ENCODE assay signal across 23 mouse cellular contexts in the genomic region with DNA sequence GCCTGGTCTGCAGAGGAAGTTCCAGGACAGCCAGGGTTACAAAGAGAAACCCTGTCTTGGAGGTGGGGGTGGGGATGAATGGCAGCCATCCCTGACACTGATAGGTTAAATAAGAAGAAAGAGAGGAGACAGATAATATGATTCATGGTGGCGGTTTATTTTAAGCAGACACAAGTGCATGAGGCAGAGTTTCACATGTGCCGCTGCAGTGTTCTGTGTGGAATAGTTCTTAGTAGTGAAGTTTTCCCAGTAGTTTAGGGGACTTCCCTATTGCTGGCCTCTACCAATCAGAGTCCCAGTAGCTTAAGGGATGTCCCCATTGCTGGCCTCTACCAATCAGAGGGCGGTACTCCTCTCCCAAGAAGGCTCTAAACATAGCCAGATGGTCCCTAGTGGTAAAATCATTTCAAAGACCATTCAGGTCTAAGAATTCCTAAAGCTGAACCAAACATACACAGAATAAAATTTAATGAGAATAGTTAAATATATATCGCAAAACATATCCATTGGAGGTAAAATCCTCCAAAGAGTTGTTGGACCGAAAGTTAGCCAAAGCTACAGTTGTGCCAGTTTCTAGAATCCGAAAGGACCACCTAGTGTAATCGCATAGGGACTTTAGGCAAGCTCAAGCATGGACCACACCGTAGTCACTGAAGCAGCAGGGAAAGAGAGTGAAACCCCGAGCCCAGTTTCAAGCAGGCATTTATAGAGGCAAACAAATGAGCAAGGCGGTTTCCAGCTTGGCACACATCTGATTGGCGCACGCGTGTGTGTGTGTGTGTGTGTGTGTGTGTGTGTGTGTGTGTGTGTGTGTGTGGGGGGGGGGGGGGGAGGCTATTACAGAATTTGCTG.
"Had no signal": no experiment of that assay in that cellular context is flagged by ENCODE, and none has a peak within 500 bp of the region (broad histone marks: within the 10 kb centered on the region; RNA-seq: fewer than 3 reads in every experiment).

No protein-coding gene starts in this region.

- H3K36me3 ChIP-seq: kidney, embryonic 15.5 days; limb, embryonic 12.5 days; midbrain, embryonic 10.5 days; midbrain, embryonic 13.5 days; neural tube, embryonic 13.5 days; stomach, embryonic 15.5 days had no signal

- H3K4me3 ChIP-seq: kidney, embryonic 15.5 days; limb, embryonic 12.5 days; megakaryocyte, embryonic 14.5 days; midbrain, embryonic 10.5 days; midbrain, embryonic 13.5 days; myocyte; neural tube, embryonic 13.5 days; stomach, embryonic 15.5 days had no signal

- ATAC-seq: liver, postnatal 0 days; lung, postnatal 0 days; midbrain, embryonic 13.5 days; midbrain, embryonic 16.5 days had no signal

- H3K4me1 ChIP-seq: limb, embryonic 12.5 days; midbrain, embryonic 10.5 days; midbrain, embryonic 13.5 days; neural tube, embryonic 13.5 days; stomach, embryonic 15.5 days had no signal

- H3K9ac ChIP-seq: kidney, embryonic 15.5 days; limb, embryonic 12.5 days; liver, embryonic 14.5 days; liver, postnatal 0 days; lung, embryonic 14.5 days; midbrain, embryonic 13.5 days; neural tube, embryonic 13.5 days; stomach, embryonic 15.5 days had no signal

- H3K4me2 ChIP-seq: kidney, embryonic 15.5 days; limb, embryonic 12.5 days; liver, embryonic 11.5 days; lung, embryonic 14.5 days; midbrain, embryonic 13.5 days; neural tube, embryonic 13.5 days; stomach, embryonic 15.5 days had no signal

- H3K9me3 ChIP-seq: kidney, embryonic 15.5 days; limb, embryonic 12.5 days; megakaryocyte, embryonic 14.5 days; midbrain, embryonic 10.5 days; midbrain, embryonic 13.5 days; neural tube, embryonic 13.5 days; stomach, embryonic 15.5 days had no signal

- H3K27ac ChIP-seq: kidney, embryonic 15.5 days; limb, embryonic 12.5 days; liver, embryonic 14.5 days; macrophage; midbrain, embryonic 10.5 days; midbrain, embryonic 13.5 days; neural tube, embryonic 13.5 days; stomach, embryonic 15.5 days had no signal

- DNase-seq: kidney, adult 2 months; kidney, postnatal 10 days; kidney, postnatal 4 days; layer of hippocampus, adult 9-11 months; liver, postnatal 0 days; lung, embryonic 14.5 days; retina, postnatal 1 day; right cerebral cortex, postnatal 25 days; spleen, adult 18-20 months; thymus, postnatal 36 days had no signal

- H3K27me3 ChIP-seq: kidney, embryonic 15.5 days; limb, embryonic 12.5 days; megakaryocyte, embryonic 14.5 days; midbrain, embryonic 13.5 days; neural tube, embryonic 13.5 days; stomach, embryonic 15.5 days had no signal
